In genomic region chr4:37242454-37242853, GRCm38 (mm10) we compare ENCODE assay signal across 23 mouse cellular contexts.
DNase-seq lines count a peak whose midpoint lies in the region; ATAC-seq and TF ChIP-seq lines count a peak whose summit lies in the region.
"Had no signal": no experiment of that assay in that cellular context is flagged by ENCODE, and none has a peak within 500 bp of the region (broad histone marks: within the 10 kb centered on the region; RNA-seq: fewer than 3 reads in every experiment).

No protein-coding gene starts in this region.

- no peak overlapping the region for H3K9ac ChIP-seq in heart, embryonic 12.5 days
- no peak overlapping the region for H3K9ac ChIP-seq in heart, embryonic 15.5 days
- H3K9ac ChIP-seq in heart, adult 2 months (ENCODE audit: low read depth, low read length) = no peak overlapping the region
- H3K9ac ChIP-seq in heart, postnatal 0 days (replicated peaks; ENCODE audit: low read depth, low read length) = no peak overlapping the region
- H3K9ac ChIP-seq: embryonic facial prominence, embryonic 12.5 days; forebrain, embryonic 13.5 days; forebrain, embryonic 15.5 days had no signal

- no peaks in the 10 kb centered on the region for H3K36me3 ChIP-seq in heart, embryonic 12.5 days
- H3K36me3 ChIP-seq in heart, embryonic 15.5 days = no peaks in the 10 kb centered on the region
- no peaks in the 10 kb centered on the region for H3K36me3 ChIP-seq in heart, adult 2 months (ENCODE audit: control insufficient read depth, insufficient read depth, low read length)
- H3K36me3 ChIP-seq in heart, postnatal 0 days (replicated peaks; ENCODE audit: control insufficient read depth, insufficient read depth, low read length) = no peaks in the 10 kb centered on the region
- H3K36me3 ChIP-seq: embryonic facial prominence, embryonic 10.5 days; embryonic facial prominence, embryonic 12.5 days; forebrain, embryonic 15.5 days; G1E had no signal

- WGBS in heart, embryonic 12.5 days = 45% methylated on average over 1 of the region's 1 CpGs
- 64% methylated on average over 1 of the region's 1 CpGs for WGBS in heart, embryonic 15.5 days
- 21% methylated on average over 1 of the region's 1 CpGs for WGBS in heart, adult 2 months
- 42% methylated on average over 1 of the region's 1 CpGs for WGBS in heart, postnatal 0 days

- no peak overlapping the region for H3K27ac ChIP-seq in heart, embryonic 12.5 days (ENCODE audit: poor library complexity, severe bottlenecking)
- H3K27ac ChIP-seq in heart, embryonic 15.5 days = no peak overlapping the region
- H3K27ac ChIP-seq in heart, adult 2 months = no peak overlapping the region
- no peak overlapping the region for H3K27ac ChIP-seq in heart, postnatal 0 days (ENCODE audit: low read depth)
- H3K27ac ChIP-seq: embryonic facial prominence, embryonic 10.5 days; embryonic facial prominence, embryonic 12.5 days; forebrain, embryonic 13.5 days; forebrain, embryonic 15.5 days had no signal

- TF ChIP-seq POLR2A in heart, adult 2 months (IDR thresholded peaks at IDR 0.05; ENCODE audit: insufficient read depth, low read depth, low read length) = no peak

- intact Hi-C loops in heart, adult 2 months (cut with DNase I) = no loop called here

- no peak overlapping the region for H3K4me3 ChIP-seq in heart, embryonic 12.5 days
- H3K4me3 ChIP-seq in heart, embryonic 15.5 days = no peak overlapping the region
- no peak overlapping the region for H3K4me3 ChIP-seq in heart, adult 2 months
- no peak overlapping the region for H3K4me3 ChIP-seq in heart, postnatal 0 days (ENCODE audit: low read depth, low read length)
- H3K4me3 ChIP-seq: embryonic facial prominence, embryonic 10.5 days; embryonic facial prominence, embryonic 12.5 days; forebrain, embryonic 13.5 days; forebrain, embryonic 15.5 days had no signal

- peak; percentile 79 for ATAC-seq in heart, embryonic 12.5 days (ENCODE audit: insufficient number of reproducible peaks, low FRiP score)
- peak; percentile 64 for ATAC-seq in heart, embryonic 15.5 days (replicated peaks; ENCODE audit: insufficient number of reproducible peaks, insufficient read depth, low FRiP score, low read depth)
- 0 out of 2 replicates have a peak, but pooled peaks have one; percentile 44 for ATAC-seq in heart, postnatal 0 days (ENCODE audit: insufficient read depth, low read depth)
- ATAC-seq: activated CD4-positive, CD25-positive, alpha-beta regulatory T cell, adult 4 months; CD4-positive, CD25-positive, alpha-beta regulatory T cell, adult 4 months; forebrain, embryonic 13.5 days; forebrain, embryonic 15.5 days; Patski had no signal

- no peaks in the 10 kb centered on the region for H3K27me3 ChIP-seq in heart, embryonic 12.5 days (replicated peaks)
- no peaks in the 10 kb centered on the region for H3K27me3 ChIP-seq in heart, embryonic 15.5 days
- H3K27me3 ChIP-seq in heart, adult 2 months (ENCODE audit: control insufficient read depth, insufficient read depth, low read length) = no peaks in the 10 kb centered on the region
- no peaks in the 10 kb centered on the region for H3K27me3 ChIP-seq in heart, postnatal 0 days (ENCODE audit: control insufficient read depth, insufficient read depth, low read length)
- H3K27me3 ChIP-seq: CH12.LX; embryonic facial prominence, embryonic 12.5 days; forebrain, embryonic 13.5 days; forebrain, embryonic 15.5 days; Patski had no signal

- H3K79me2 ChIP-seq in heart, adult 2 months (replicated peaks; ENCODE audit: control insufficient read depth, insufficient read depth, low read length) = no peaks in the 10 kb centered on the region

- H3K4me2 ChIP-seq in heart, embryonic 12.5 days = no peak overlapping the region
- no peak overlapping the region for H3K4me2 ChIP-seq in heart, embryonic 15.5 days
- H3K4me2 ChIP-seq in heart, postnatal 0 days (ENCODE audit: low read depth, low read length) = no peak overlapping the region
- H3K4me2 ChIP-seq: embryonic facial prominence, embryonic 12.5 days; forebrain, embryonic 13.5 days; forebrain, embryonic 15.5 days had no signal

- TF ChIP-seq EP300 in heart, adult 2 months (IDR thresholded peaks at IDR 0.05; ENCODE audit: insufficient read depth, low read depth, low read length) = no peak
- no peak for TF ChIP-seq EP300 in heart, postnatal 0 days (IDR thresholded peaks at IDR 0.05; ENCODE audit: low read depth)

- H3K9me3 ChIP-seq in heart, embryonic 12.5 days (replicated peaks) = no peaks in the 10 kb centered on the region
- no peaks in the 10 kb centered on the region for H3K9me3 ChIP-seq in heart, embryonic 15.5 days (replicated peaks)
- no peaks in the 10 kb centered on the region for H3K9me3 ChIP-seq in heart, postnatal 0 days (replicated peaks; ENCODE audit: control insufficient read depth, low read length)
- H3K9me3 ChIP-seq: embryonic facial prominence, embryonic 10.5 days; embryonic facial prominence, embryonic 12.5 days; forebrain, embryonic 13.5 days; forebrain, embryonic 15.5 days; G1E had no signal

- no peaks in the 10 kb centered on the region for H3K4me1 ChIP-seq in heart, embryonic 12.5 days (replicated peaks)
- no peaks in the 10 kb centered on the region for H3K4me1 ChIP-seq in heart, embryonic 15.5 days (replicated peaks)
- H3K4me1 ChIP-seq in heart, adult 2 months (ENCODE audit: control insufficient read depth, insufficient read depth, low read length) = no peaks in the 10 kb centered on the region
- H3K4me1 ChIP-seq in heart, postnatal 0 days (ENCODE audit: control insufficient read depth, insufficient read depth) = no peaks in the 10 kb centered on the region
- H3K4me1 ChIP-seq: embryonic facial prominence, embryonic 10.5 days; embryonic facial prominence, embryonic 12.5 days; forebrain, embryonic 13.5 days; forebrain, embryonic 15.5 days had no signal

- TF ChIP-seq CTCF in heart, adult 2 months (IDR thresholded peaks at IDR 0.05) = no peak
- no peak for TF ChIP-seq CTCF in heart, postnatal 0 days (IDR thresholded peaks at IDR 0.05; ENCODE audit: low read depth)

- no peak for DNase-seq in heart, adult 8-10 months (ENCODE audit: low spot score)
- no peak for DNase-seq in heart, adult 2 months
- peak; percentile 25 for DNase-seq in heart, postnatal 0 days (ENCODE audit: low spot score)
- no peak for DNase-seq in heart, postnatal 4 days
- DNase-seq: adrenal gland, adult 8-10 months; adrenal gland, postnatal 14 days; adrenal gland, postnatal 36 days; B cell, adult 2 months; cerebellum, adult 11-12 months; cerebellum, adult 2 months; cerebellum, adult 9-10 months; cerebellum, postnatal 25 days had no signal
